Mouse (Mus musculus): ENCODE results near the gene Epn2.

- TF ChIP-seq CTCF (IDR thresholded peaks at IDR 0.05; ENCODE audit: low read depth) (no peak), EP300 (IDR thresholded peaks at IDR 0.05; ENCODE audit: low read depth) (no peak)
Observed at GRCm38 (mm10) chr11:61478788-61479187, 100.7 kb downstream of the Epn2 start.
